In genomic region chr1:54898656-54899084, GRCm38 (mm10) we compare ENCODE assay signal across 15 mouse cellular contexts. TPM values are rescaled to one million over a fixed set of nuclear protein-coding genes. Genes with fewer than 3 reads are reported as not detected.
DNase-seq lines count a peak whose midpoint lies in the region; ATAC-seq lines count a peak whose summit lies in the region.
"Had no signal": no experiment of that assay in that cellular context is flagged by ENCODE, and none has a peak within 500 bp of the region (broad histone marks: within the 10 kb centered on the region; RNA-seq: fewer than 3 reads in every experiment).

No protein-coding gene starts in this region.

- WGBS in embryonic facial prominence, embryonic 13.5 days, result 24% methylated on average over 5 of the region's 5 CpGs
- 50% methylated on average over 5 of the region's 5 CpGs for WGBS in embryonic facial prominence, embryonic 10.5 days

- no peaks in the 10 kb centered on the region for H3K9me3 ChIP-seq in embryonic facial prominence, embryonic 13.5 days
- H3K9me3 ChIP-seq in embryonic facial prominence, embryonic 10.5 days, result peaks cover 7% of the 10 kb centered on the region; the same call in 1 of the 2 replicates
- H3K9me3 ChIP-seq: limb, embryonic 12.5 days; stomach, embryonic 15.5 days had no signal

- H3K4me3 ChIP-seq in embryonic facial prominence, embryonic 13.5 days, result no peak overlapping the region
- H3K4me3 ChIP-seq in embryonic facial prominence, embryonic 10.5 days, result no peak overlapping the region
- H3K4me3 ChIP-seq: limb, embryonic 12.5 days; stomach, embryonic 15.5 days had no signal

- H3K27ac ChIP-seq in embryonic facial prominence, embryonic 13.5 days, result peak overlapping the region; percentile 52
- H3K27ac ChIP-seq in embryonic facial prominence, embryonic 10.5 days (replicated peaks), result no peak overlapping the region
- H3K27ac ChIP-seq: limb, embryonic 12.5 days; stomach, embryonic 15.5 days had no signal

- no peak for ATAC-seq in embryonic facial prominence, embryonic 13.5 days (ENCODE audit: insufficient number of reproducible peaks, insufficient read depth, low FRiP score, low TSS enrichment, low read depth)
- peak; percentile 46 for ATAC-seq in megakaryocyte, adult 5-6 weeks (ENCODE audit: poor library complexity, severe bottlenecking)
- ATAC-seq: Patski had no signal

- H3K4me1 ChIP-seq in embryonic facial prominence, embryonic 13.5 days, result peaks cover 55% of the 10 kb centered on the region
- H3K4me1 ChIP-seq in embryonic facial prominence, embryonic 10.5 days, result peaks cover 36% of the 10 kb centered on the region

- no peak overlapping the region for H3K9ac ChIP-seq in embryonic facial prominence, embryonic 13.5 days
- H3K9ac ChIP-seq: limb, embryonic 12.5 days; stomach, embryonic 15.5 days had no signal

- no peaks in the 10 kb centered on the region for H3K27me3 ChIP-seq in embryonic facial prominence, embryonic 13.5 days
- H3K27me3 ChIP-seq in embryonic facial prominence, embryonic 10.5 days (replicated peaks; ENCODE audit: low read depth, poor library complexity, severe bottlenecking), result no peaks in the 10 kb centered on the region
- H3K27me3 ChIP-seq: limb, embryonic 12.5 days; Patski; stomach, embryonic 15.5 days had no signal

- H3K36me3 ChIP-seq in embryonic facial prominence, embryonic 13.5 days, result peaks cover 9% of the 10 kb centered on the region
- H3K36me3 ChIP-seq in embryonic facial prominence, embryonic 10.5 days (replicated peaks), result peaks cover 11% of the 10 kb centered on the region
- H3K36me3 ChIP-seq: limb, embryonic 12.5 days had no signal

- H3K4me2 ChIP-seq in embryonic facial prominence, embryonic 13.5 days, result no peak overlapping the region
- H3K4me2 ChIP-seq: limb, embryonic 12.5 days; stomach, embryonic 15.5 days had no signal

- DNase-seq in embryonic facial prominence, embryonic 10.5 days (ENCODE audit: low spot score), result no peak
- DNase-seq in layer of hippocampus, adult 9-11 months, result peak; percentile 54
- no peak for DNase-seq in layer of hippocampus, adult 9-10 months (ENCODE audit: low spot score)
- DNase-seq in NIH3T3 (ENCODE audit: low read depth), result peak; percentile 24
- DNase-seq in kidney, postnatal 25 days, result no peak
- DNase-seq in spleen, postnatal 36 days (ENCODE audit: low spot score in 2 of 2), result no peak
- DNase-seq: adrenal gland, postnatal 25 days; gastrocnemius, postnatal 10 days; kidney, adult 18-20 months; retina, postnatal 1 day had no signal

RNA-seq across cellular contexts. Expression of gene Ankrd44, which starts 27.5 kb away (rescaled TPM):
- polyA plus RNA-seq in embryonic facial prominence, embryonic 13.5 days (2015; fragmentation: Nextera tagmentation; extraction: Ambion mirVana), result 25.8 and 36.7 TPM in 2 replicates
- polyA plus RNA-seq in embryonic facial prominence, embryonic 10.5 days (2016; fragmentation: Nextera tagmentation; extraction: Ambion mirVana), result 17.4 and 19.2 TPM in 2 replicates
- 205 and 209 TPM in 2 replicates for total RNA-seq in megakaryocyte, adult 5-6 weeks (2015)
- 124 and 138 TPM in 2 replicates for total RNA-seq in megakaryocyte, adult 5-6 weeks (2017)

Comparison
In these comparisons a context has a peak if more than half of its experiments do, and no peak if none do; other contexts are left out.
1. DNase-seq: peak in layer of hippocampus, adult 9-11 months (single experiment) and NIH3T3 (single experiment); none in embryonic facial prominence, embryonic 10.5 days (single experiment), layer of hippocampus, adult 9-10 months (single experiment), kidney, postnatal 25 days (0 of 2) and spleen, postnatal 36 days (0 of 2).